Mouse (Mus musculus) G1E (cell line): ENCODE data around the gene Csf3. TPM values are rescaled to one million over a fixed set of nuclear protein-coding genes. Genes with fewer than 3 reads are reported as not detected.

Experiments used
- ATAC-seq: 2 replicates; pipeline ENCODE4 v1.8.0; 2016; ENCODE audit warnings: mild to moderate bottlenecking; ENCODE audit not compliant: insufficient number of reproducible peaks, poor library complexity, low FRiP score, severe bottlenecking; ENCODE audit errors: extremely low read depth
- DNase-seq: peaks from one replicate; pipeline ENCODE4 v3.0.0; 2012; ENCODE audit warnings: low spot score
- H3K27me3 ChIP-seq: 2 replicates; pipeline ENCODE4 v1.6.1; 2012; ENCODE audit warnings: mild to moderate bottlenecking, low read length, inconsistent platforms; ENCODE audit not compliant: insufficient read depth
- H3K36me3 ChIP-seq: replicated peaks from 2 replicates; pipeline ENCODE3; 2012; ENCODE audit warnings: mild to moderate bottlenecking, inconsistent platforms
- H3K4me1 ChIP-seq: 2 replicates; pipeline ENCODE4 v1.6.1; 2012; ENCODE audit warnings: low read depth, low read length, inconsistent platforms, mixed read lengths; ENCODE audit not compliant: insufficient read depth
- H3K4me3 ChIP-seq: 2 replicates; pipeline ENCODE4 v1.5.1; 2012; ENCODE audit warnings: low read depth, mild to moderate bottlenecking, inconsistent platforms, low read length, moderate library complexity, mixed read lengths
- H3K9me3 ChIP-seq: replicated peaks from 2 replicates; pipeline ENCODE4 v1.6.1; 2012; ENCODE audit warnings: inconsistent platforms
- CTCF ChIP-seq: IDR thresholded peaks from 2 replicates; pipeline ENCODE4 v1.5.1; 2012; ENCODE audit warnings: low read depth, low read length, inconsistent platforms, mixed read lengths
- GATA1 ChIP-seq: IDR thresholded peaks from 2 replicates; pipeline ENCODE4 v1.6.1; 2012; ENCODE audit warnings: borderline replicate concordance, low read length, inconsistent platforms, mixed read lengths
- GATA2 ChIP-seq: IDR thresholded peaks from 2 replicates; pipeline ENCODE4 v1.6.1; 2012; ENCODE audit warnings: low read depth, low read length, inconsistent platforms, borderline replicate concordance
- POLR2AphosphoS5 ChIP-seq: IDR thresholded peaks from 2 replicates; pipeline ENCODE4 v1.6.1; 2012; ENCODE audit warnings: low read depth, low read length, inconsistent platforms; ENCODE audit not compliant: insufficient replicate concordance
- TAL1 ChIP-seq: conservative IDR thresholded peaks from 2 replicates; pipeline ENCODE4 v1.6.1; 2012; ENCODE audit warnings: low read depth, low read length, inconsistent platforms, mixed read lengths
- polyA plus RNA-seq: library from polyadenylated mRNA; stranded (reverse); fragments of >175 nt; gene quantifications from 2 replicates; pipeline ENCODE4 v1.2.3, GENCODE M21; 2012
- total RNA-seq, 2 experiments: library from RNA; stranded (forward) in 1 of 2; stranded (reverse) in 1 of 2; fragments of 200-1000 nt in 1 of 2; fragments of >200 nt in 1 of 2; fragmentation: Nextera tagmentation in 1 of 2; gene quantifications; 2 replicates each; pipeline ENCODE4 v1.2.3; 2014 to 2017

Csf3 gene
- total and polyA plus RNA-seq, 3 experiments = 0.27 TPM; not detected in 2

DNA sequence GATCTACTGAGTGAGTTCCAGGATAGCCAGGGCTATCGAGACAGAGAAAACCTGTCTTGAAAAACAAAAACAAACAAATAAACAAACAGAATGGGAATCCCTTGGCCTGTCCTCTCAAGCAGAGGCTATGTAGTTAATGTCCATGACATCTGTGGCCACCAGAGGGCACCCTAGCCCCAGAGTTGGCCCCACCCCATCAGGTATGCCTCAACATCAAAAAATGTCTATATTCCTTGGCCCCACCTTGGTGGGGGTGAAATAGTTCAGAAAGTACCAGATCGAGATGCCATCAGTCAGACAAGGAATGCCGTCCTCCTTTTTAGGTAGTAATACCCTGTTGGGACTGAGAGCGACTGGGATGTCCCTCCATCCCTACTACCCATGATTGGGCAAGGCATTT lies 1.2 kb upstream of the Csf3 start:
- H3K4me1 ChIP-seq = peaks cover 18% of the 10 kb centered on the region
- no peaks in the 10 kb centered on the region for H3K9me3 ChIP-seq
- ATAC-seq (no peak), DNase-seq (peak; percentile 76)
- H3K27me3 ChIP-seq = peaks cover 25% of the 10 kb centered on the region
- peaks cover 42% of the 10 kb centered on the region for H3K36me3 ChIP-seq
- no peak for TF ChIP-seq GATA1
- no peak for TF ChIP-seq TAL1
- TF ChIP-seq CTCF = peak; percentile 67
- TF ChIP-seq POLR2AphosphoS5 = no peak
- H3K4me3 ChIP-seq = no peak overlapping the region

DNA sequence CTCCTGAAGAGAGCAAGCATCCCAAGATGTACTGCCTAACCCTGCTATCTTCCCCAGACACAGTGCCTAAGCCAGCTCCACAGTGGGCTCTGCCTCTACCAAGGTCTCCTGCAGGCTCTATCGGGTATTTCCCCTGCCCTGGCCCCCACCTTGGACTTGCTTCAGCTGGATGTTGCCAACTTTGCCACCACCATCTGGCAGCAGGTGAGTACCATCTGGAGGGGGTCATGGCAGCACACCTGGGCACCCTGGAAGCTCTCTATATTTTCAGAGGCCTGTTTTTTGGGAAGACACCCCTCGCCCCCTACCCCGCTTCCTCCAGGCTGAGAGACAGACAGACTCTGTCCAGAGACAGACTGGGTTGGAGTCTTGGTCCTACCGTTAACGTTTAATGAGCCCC lies 1.3 kb downstream of the Csf3 start:
- Histone ChIP-seq H3K4me3 (no peak overlapping the region), H3K27me3 (peaks cover 25% of the 10 kb centered on the region), H3K9me3 (no peaks in the 10 kb centered on the region), H3K4me1 (peaks cover 15% of the 10 kb centered on the region), H3K36me3 (peaks cover 42% of the 10 kb centered on the region)
- no peak for TF ChIP-seq GATA2
- TF ChIP-seq CTCF = no peak
- no peak for TF ChIP-seq POLR2AphosphoS5
- TF ChIP-seq TAL1 = no peak
- no peak for TF ChIP-seq GATA1
- DNase-seq (no peak), ATAC-seq (no peak)

DNA sequence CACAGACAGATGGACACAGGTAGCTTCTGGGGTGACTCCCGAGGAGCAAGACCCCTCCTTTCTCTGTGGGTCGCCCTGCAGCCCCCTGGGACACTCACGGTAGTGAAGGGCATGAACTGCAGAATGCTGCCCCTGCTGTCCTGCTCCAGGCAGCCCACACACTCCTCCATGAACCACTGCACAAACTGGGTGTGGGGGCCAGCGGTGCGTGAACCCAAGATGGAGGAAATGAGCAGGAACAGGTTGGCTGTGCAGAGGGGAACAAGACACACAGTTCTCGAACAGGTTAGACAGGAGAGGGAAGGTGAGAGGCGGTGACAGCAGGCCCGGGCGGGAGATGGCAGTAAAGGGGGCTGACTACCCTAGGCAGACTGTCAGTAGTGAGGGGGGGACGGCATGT lies 4.0 kb downstream of the Csf3 start:
- ATAC-seq = no peak
- peaks cover 67% of the 10 kb centered on the region for H3K36me3 ChIP-seq
- DNase-seq = no peak
- no peaks in the 10 kb centered on the region for H3K9me3 ChIP-seq
- no peak for TF ChIP-seq POLR2AphosphoS5
- no peak for TF ChIP-seq GATA1
- TF ChIP-seq CTCF = no peak
- peaks cover 26% of the 10 kb centered on the region for H3K4me1 ChIP-seq
- H3K27me3 ChIP-seq = peaks cover 25% of the 10 kb centered on the region
- H3K4me3 ChIP-seq = no peak overlapping the region

DNA sequence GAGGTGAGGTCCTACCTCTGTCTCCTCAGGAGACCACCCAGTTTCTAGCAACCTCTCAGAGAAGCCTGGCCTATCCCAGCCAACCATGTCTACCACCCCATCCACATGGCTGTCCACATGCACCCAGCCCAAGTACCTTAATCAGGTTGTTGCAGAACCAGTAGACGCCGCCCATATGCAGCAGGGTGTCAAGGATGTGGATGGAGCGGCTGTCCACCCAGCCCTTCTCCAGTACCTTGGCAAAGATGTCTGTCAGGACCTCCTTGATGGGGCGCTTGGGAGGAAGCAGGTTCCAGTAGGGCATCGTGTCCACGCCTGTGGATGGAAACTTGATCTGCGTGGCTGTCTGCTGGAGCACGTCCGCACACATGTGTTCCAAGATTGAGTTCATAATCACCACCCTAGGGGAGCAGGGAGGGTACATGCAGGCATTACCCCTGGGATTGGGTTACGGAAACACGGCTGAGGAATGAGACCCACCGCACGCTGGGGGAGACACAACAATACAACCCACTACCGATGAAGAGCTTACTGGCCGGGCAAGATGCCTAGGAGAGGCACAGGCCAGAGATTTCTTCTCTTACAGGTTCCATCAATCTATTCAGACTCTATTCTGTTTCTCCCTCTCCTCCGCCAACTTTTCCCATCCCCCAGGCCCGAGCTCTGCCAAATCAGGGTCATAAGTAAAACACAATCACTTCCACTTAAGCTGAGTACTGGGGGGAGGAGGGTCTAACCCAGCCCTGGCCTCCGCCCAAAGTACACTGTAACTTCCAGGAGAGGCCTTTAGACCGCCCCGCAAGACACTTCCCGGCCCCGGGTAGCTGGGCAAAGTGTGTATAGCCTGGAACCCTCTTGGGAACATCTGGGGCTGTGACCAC lies 6.6 kb downstream of the Csf3 start:
- Histone ChIP-seq H3K36me3 (peaks cover 91% of the 10 kb centered on the region), H3K27me3 (peaks cover under 1% of the 10 kb centered on the region; the same call in 1 of the 2 replicates), H3K9me3 (no peaks in the 10 kb centered on the region), H3K4me3 (no peak overlapping the region), H3K4me1 (peaks cover 26% of the 10 kb centered on the region)
- DNase-seq (no peak), ATAC-seq (no peak)
- TF ChIP-seq GATA1 (no peak), POLR2AphosphoS5 (no peak), TAL1 (no peak), GATA2 (no peak), CTCF (no peak)

DNA sequence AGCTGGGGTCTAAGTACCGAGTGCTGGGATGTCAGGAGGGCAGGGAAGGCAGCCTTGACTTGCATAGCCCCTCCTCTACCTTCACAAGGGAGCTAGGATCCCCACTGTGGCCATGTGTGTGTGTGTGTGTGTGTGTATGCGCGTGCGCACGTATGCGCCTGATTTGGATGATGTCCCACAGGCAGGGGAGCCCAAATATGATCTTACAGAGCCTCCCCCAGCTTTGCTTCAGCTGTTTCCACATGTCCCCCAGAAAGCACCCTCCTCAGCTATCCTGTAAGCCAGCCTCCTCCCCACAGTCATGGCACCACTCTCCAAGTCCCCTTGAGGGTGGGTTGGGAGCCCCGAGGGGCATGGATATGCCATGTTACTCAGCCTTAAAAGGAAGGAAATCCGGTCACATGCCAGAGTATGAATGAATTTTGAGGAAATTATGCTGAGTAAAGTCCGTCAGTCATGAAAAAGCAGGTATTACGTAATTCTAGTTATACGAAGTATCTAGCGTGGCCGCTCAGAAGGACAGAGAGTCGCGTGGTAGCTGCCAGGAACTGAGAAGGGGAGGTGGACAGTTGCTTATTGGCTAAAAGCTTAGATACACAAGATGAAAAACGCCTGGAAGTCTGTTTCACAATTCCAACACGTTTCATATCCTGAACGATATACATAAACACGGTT lies 7.4 kb downstream of the Csf3 start:
- Histone ChIP-seq H3K4me3 (no peak overlapping the region), H3K36me3 (peaks cover 97% of the 10 kb centered on the region), H3K4me1 (peaks cover 25% of the 10 kb centered on the region), H3K27me3 (no peaks in the 10 kb centered on the region), H3K9me3 (no peaks in the 10 kb centered on the region)
- no peak for DNase-seq
- no peak for ATAC-seq
- TF ChIP-seq POLR2AphosphoS5 (no peak), GATA1 (no peak), GATA2 (no peak), CTCF (no peak), TAL1 (no peak)

DNA sequence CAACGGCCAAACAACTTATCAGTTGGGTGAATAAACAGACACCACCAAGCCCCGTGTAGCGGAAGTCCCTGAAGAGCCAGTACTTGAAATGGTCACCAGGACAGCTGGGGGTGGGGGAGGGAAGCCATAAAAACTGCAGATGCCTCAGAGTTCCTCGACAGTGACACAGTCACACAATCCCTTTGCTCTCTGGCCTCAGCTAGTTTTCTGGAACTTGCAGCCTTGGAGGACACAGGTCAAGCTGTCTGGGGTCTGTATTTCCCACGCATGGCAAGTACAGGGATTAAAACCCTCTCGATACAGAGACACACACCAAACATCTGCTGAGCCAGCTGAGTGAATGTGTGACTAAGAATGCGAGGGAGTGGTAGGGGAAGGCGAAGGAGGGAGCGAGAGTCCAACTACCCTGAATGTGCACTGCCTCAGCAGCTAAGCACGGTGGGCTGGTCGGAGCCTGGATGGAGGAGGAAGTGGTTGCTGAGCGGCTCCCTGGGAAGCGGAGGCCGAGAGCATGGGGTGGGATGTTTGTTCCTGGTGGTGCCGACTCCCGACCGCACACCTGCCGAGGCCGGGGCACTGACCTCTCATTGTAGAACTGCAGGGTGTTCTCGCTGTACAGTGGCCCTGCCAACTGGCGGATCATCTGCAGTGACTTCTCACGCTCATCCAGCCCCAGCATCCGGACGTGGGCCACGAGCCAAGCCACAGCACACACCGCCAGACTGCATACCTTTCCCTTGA lies 8.1 kb downstream of the Csf3 start:
- DNase-seq = no peak
- peaks cover 97% of the 10 kb centered on the region for H3K36me3 ChIP-seq
- H3K9me3 ChIP-seq = no peaks in the 10 kb centered on the region
- ATAC-seq = no peak
- TF ChIP-seq POLR2AphosphoS5 = no peak
- no peak for TF ChIP-seq GATA1
- TF ChIP-seq GATA2 = no peak
- no peak for TF ChIP-seq CTCF
- no peak for TF ChIP-seq TAL1
- H3K4me1 ChIP-seq = peaks cover 22% of the 10 kb centered on the region
- no peak overlapping the region for H3K4me3 ChIP-seq
- no peaks in the 10 kb centered on the region for H3K27me3 ChIP-seq
